Mouse (Mus musculus): ENCODE data around the gene Iqsec1. TPM values are rescaled to one million over a fixed set of nuclear protein-coding genes. Genes with fewer than 3 reads are reported as not detected.

Iqsec1 gene
- polyA plus RNA-seq, 1 experiment from 2014 or later: 5.1 TPM

DNA sequence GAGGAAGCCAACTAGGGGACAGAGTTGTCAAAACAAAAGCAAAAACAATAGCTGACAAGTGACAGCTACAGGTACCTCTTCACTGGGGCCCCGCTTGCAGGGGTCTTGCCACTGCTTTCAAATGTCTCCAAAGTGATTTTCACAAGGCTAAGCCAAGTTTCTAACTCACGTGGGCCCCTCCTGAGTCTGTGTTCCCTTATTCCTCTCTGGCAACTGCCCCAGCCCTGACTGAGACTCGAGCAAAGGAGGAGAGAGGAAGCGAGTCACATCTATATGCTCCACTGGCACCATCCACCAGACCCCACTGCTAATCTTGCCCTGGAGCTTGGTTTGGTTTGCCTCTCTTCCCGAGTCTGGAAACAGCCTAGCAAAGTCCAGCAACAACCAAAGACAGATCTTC, 227.6 kb downstream of the Iqsec1 start:
- no peak overlapping the region for H3K9ac ChIP-seq (ENCODE audit: low read length)
- H3K4me2 ChIP-seq (replicated peaks; ENCODE audit: low read depth): no peak overlapping the region
- no peaks in the 10 kb centered on the region for H3K27me3 ChIP-seq (ENCODE audit: control insufficient read depth, insufficient read depth, low read length)
- H3K36me3 ChIP-seq (ENCODE audit: control insufficient read depth, insufficient read depth, low read length): no peaks in the 10 kb centered on the region
- no peaks in the 10 kb centered on the region for H3K9me3 ChIP-seq (ENCODE audit: control insufficient read depth, low read length)
- H3K4me1 ChIP-seq (replicated peaks; ENCODE audit: control insufficient read depth, insufficient read depth): 0 out of 2 replicates have a peak, but pooled peaks cover 7% of the 10 kb centered on the region
- ATAC-seq (ENCODE audit: low FRiP score, low TSS enrichment) (no peak), DNase-seq (ENCODE audit: low spot score) (no peak)
- WGBS: 51% methylated on average over 5 of the region's 5 CpGs
- TF ChIP-seq EP300 (optimal IDR thresholded peaks at IDR 0.05) (no peak), CTCF (IDR thresholded peaks at IDR 0.05; ENCODE audit: low read depth) (no peak)
- no peak overlapping the region for H3K4me3 ChIP-seq (ENCODE audit: low read depth, low read length)
- H3K27ac ChIP-seq (replicated peaks): no peak overlapping the region

DNA sequence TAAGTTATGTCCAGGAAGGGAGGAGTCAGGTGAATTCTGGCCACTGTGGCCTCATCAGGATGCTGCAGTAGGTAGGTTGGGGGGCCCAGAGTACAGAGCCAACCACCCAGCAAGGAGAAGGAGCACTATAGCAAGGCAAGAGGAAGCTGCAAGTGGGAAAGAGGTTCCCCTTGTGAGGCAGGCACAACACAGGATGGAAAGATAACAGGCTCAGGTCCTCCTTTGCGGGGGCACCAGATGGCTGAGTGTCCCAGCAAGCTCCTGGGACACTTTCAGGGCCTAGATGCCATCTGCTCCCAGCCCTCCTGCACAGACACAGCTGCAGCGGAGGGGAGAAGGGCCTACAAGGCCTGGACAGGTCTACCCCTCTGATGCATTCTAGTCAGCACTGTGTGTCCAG, 228.7 kb downstream of the Iqsec1 start:
- Histone ChIP-seq H3K9ac (ENCODE audit: low read length) (no peak overlapping the region), H3K4me3 (ENCODE audit: low read depth, low read length) (no peak overlapping the region), H3K4me1 (replicated peaks; ENCODE audit: control insufficient read depth, insufficient read depth) (0 out of 2 replicates have a peak, but pooled peaks cover 6% of the 10 kb centered on the region), H3K9me3 (ENCODE audit: control insufficient read depth, low read length) (no peaks in the 10 kb centered on the region), H3K4me2 (replicated peaks; ENCODE audit: low read depth) (no peak overlapping the region), H3K36me3 (ENCODE audit: control insufficient read depth, insufficient read depth, low read length) (no peaks in the 10 kb centered on the region), H3K27me3 (ENCODE audit: control insufficient read depth, insufficient read depth, low read length) (no peaks in the 10 kb centered on the region), H3K27ac (replicated peaks) (no peak overlapping the region)
- DNase-seq (ENCODE audit: low spot score) (no peak), ATAC-seq (ENCODE audit: low FRiP score, low TSS enrichment) (no peak)
- WGBS: 87% methylated on average over 2 of the region's 2 CpGs
- TF ChIP-seq EP300 (optimal IDR thresholded peaks at IDR 0.05) (no peak), CTCF (IDR thresholded peaks at IDR 0.05; ENCODE audit: low read depth) (no peak)

DNA sequence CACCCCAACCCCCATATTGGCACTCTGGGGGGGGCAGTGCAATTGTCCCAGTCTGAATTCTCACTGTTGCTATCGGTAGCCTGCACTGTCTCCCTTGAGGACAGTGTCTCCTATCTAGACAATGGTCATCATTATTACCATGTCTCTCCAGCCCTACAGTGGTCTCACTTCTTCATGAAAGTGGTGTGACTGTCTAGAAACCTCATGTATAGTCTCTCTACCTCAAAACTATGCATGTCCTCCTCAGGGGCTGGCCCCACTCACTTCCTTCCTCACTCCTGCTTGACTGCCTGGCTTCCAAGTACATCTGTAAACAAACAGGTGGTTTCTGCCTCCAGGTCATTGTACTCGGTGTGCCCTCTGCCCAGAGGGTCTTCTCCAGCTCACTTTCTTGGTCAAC, 230.3 kb downstream of the Iqsec1 start:
- WGBS: 80% methylated on average over 2 of the region's 2 CpGs
- Histone ChIP-seq H3K27ac (replicated peaks) (no peak overlapping the region), H3K4me3 (ENCODE audit: low read depth, low read length) (no peak overlapping the region), H3K36me3 (ENCODE audit: control insufficient read depth, insufficient read depth, low read length) (no peaks in the 10 kb centered on the region), H3K4me1 (replicated peaks; ENCODE audit: control insufficient read depth, insufficient read depth) (no peaks in the 10 kb centered on the region), H3K9me3 (ENCODE audit: control insufficient read depth, low read length) (no peaks in the 10 kb centered on the region), H3K4me2 (replicated peaks; ENCODE audit: low read depth) (no peak overlapping the region), H3K27me3 (ENCODE audit: control insufficient read depth, insufficient read depth, low read length) (no peaks in the 10 kb centered on the region), H3K9ac (ENCODE audit: low read length) (no peak overlapping the region)
- DNase-seq (ENCODE audit: low spot score) (no peak), ATAC-seq (ENCODE audit: low FRiP score, low TSS enrichment) (no peak)
- TF ChIP-seq CTCF (IDR thresholded peaks at IDR 0.05; ENCODE audit: low read depth) (no peak), EP300 (optimal IDR thresholded peaks at IDR 0.05) (no peak)

DNA sequence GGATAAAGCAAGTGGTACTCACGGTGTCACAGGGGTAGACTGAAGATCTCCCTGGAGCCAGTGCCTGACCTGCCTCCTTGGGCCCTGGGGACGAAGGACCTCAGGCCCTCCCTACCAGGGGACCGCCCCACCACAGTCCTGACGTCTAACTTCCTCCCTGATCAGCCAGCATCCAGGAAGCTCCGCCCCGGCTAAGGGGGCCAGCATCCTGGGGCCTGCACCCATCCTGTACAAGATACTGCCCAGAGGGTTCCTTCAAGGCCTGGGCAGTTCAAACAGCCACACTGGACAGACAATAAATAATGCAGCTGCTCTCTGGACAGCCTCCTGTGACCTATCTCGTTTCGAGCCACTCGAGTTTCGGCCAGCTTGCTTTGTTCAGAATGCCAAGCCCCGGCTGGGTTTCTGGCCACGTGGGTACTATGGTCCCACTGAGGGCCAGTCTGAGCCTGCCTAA, 231.0 kb downstream of the Iqsec1 start:
- no peak for ATAC-seq (ENCODE audit: low FRiP score, low TSS enrichment)
- TF ChIP-seq CTCF (IDR thresholded peaks at IDR 0.05; ENCODE audit: low read depth): no peak
- no peak for TF ChIP-seq EP300 (optimal IDR thresholded peaks at IDR 0.05)
- 67% methylated on average over 12 of the region's 12 CpGs for WGBS

DNA sequence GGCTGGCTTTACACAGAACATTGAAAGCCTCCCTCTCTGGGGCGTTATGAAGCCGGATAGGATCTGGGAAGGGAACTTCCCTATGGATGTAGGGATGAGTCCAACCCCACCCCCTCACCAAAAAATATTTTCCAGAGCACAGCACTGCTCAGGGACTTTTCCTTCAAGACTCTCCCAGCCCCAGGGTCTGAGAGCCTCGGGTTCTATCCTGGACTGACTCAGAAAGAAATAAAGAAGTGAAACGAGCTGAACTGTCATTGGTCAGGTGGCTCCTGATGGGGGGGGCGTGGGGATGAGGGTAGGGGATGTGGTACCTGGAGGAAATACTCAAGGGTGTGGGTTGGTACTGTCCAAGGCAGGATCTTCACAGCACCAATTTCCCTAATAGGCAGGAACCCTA, 231.9 kb downstream of the Iqsec1 start:
- Histone ChIP-seq H3K4me2 (replicated peaks; ENCODE audit: low read depth) (no peak overlapping the region), H3K9me3 (ENCODE audit: control insufficient read depth, low read length) (no peaks in the 10 kb centered on the region), H3K4me3 (ENCODE audit: low read depth, low read length) (no peak overlapping the region), H3K27ac (replicated peaks) (no peak overlapping the region), H3K9ac (ENCODE audit: low read length) (no peak overlapping the region), H3K4me1 (replicated peaks; ENCODE audit: control insufficient read depth, insufficient read depth) (no peaks in the 10 kb centered on the region), H3K27me3 (ENCODE audit: control insufficient read depth, insufficient read depth, low read length) (no peaks in the 10 kb centered on the region), H3K36me3 (ENCODE audit: control insufficient read depth, insufficient read depth, low read length) (no peaks in the 10 kb centered on the region)
- DNase-seq (ENCODE audit: low spot score): no peak
- no peak for ATAC-seq (ENCODE audit: low FRiP score, low TSS enrichment)
- TF ChIP-seq CTCF (IDR thresholded peaks at IDR 0.05; ENCODE audit: low read depth) (no peak), EP300 (optimal IDR thresholded peaks at IDR 0.05) (no peak)
- WGBS: 68% methylated on average over 5 of the region's 5 CpGs

More for the DNA sequence above, 231.0 kb downstream of the Iqsec1 start:
- Histone ChIP-seq H3K9me3 (ENCODE audit: control insufficient read depth, low read length) (no peaks in the 10 kb centered on the region), H3K4me2 (replicated peaks; ENCODE audit: low read depth) (no peak overlapping the region), H3K36me3 (ENCODE audit: control insufficient read depth, insufficient read depth, low read length) (no peaks in the 10 kb centered on the region), H3K27me3 (ENCODE audit: control insufficient read depth, insufficient read depth, low read length) (no peaks in the 10 kb centered on the region), H3K4me3 (ENCODE audit: low read depth, low read length) (no peak overlapping the region), H3K9ac (ENCODE audit: low read length) (no peak overlapping the region), H3K27ac (replicated peaks) (no peak overlapping the region), H3K4me1 (replicated peaks; ENCODE audit: control insufficient read depth, insufficient read depth) (no peaks in the 10 kb centered on the region)
- no peak for DNase-seq (ENCODE audit: low spot score)

DNA sequence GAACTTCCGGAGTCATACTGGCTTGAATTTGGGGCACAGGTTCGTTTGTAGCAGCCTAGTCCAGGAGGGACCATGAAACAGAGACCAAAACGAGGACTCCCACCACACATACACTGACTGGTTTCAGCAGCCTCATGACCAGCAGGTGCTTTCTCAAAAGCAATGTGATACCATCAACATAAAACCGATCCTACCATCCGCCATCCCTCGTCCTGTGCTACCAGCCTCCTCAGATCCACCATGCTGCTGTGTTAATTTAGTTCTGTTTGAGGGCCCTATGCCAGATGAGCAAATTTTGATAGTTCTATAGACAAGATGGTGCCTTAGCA, 232.9 kb downstream of the Iqsec1 start:
- ATAC-seq (ENCODE audit: low FRiP score, low TSS enrichment): no peak
- no peak for DNase-seq (ENCODE audit: low spot score)
- TF ChIP-seq EP300 (optimal IDR thresholded peaks at IDR 0.05): no peak
- TF ChIP-seq CTCF (IDR thresholded peaks at IDR 0.05; ENCODE audit: low read depth): no peak

More for the DNA sequence above, 232.9 kb downstream of the Iqsec1 start:
- 87% methylated on average over 6 of the region's 6 CpGs for WGBS
- no peaks in the 10 kb centered on the region for H3K27me3 ChIP-seq (ENCODE audit: control insufficient read depth, insufficient read depth, low read length)
- no peak overlapping the region for H3K27ac ChIP-seq (replicated peaks)
- no peaks in the 10 kb centered on the region for H3K4me1 ChIP-seq (replicated peaks; ENCODE audit: control insufficient read depth, insufficient read depth)
- H3K9me3 ChIP-seq (ENCODE audit: control insufficient read depth, low read length): no peaks in the 10 kb centered on the region
- H3K9ac ChIP-seq (ENCODE audit: low read length): no peak overlapping the region
- no peak overlapping the region for H3K4me3 ChIP-seq (ENCODE audit: low read depth, low read length)
- no peaks in the 10 kb centered on the region for H3K36me3 ChIP-seq (ENCODE audit: control insufficient read depth, insufficient read depth, low read length)
- no peak overlapping the region for H3K4me2 ChIP-seq (replicated peaks; ENCODE audit: low read depth)

Measured in stomach, postnatal 0 days (tissue).